Mouse (Mus musculus): Measurements from ENCODE around the gene Gm34653. TPM values are rescaled to one million over a fixed set of nuclear protein-coding genes. Genes with fewer than 3 reads are reported as not detected.
"Not testable (repeated sequence)": the region's sequence is repeated elsewhere in the genome, so short reads cannot be mapped to it uniquely, and the experiment has no call there.

Gene Gm34653
- not detected in 2 replicates for polyA plus RNA-seq (2012; ENCODE audit: insufficient read depth, low replicate concordance)

DNA sequence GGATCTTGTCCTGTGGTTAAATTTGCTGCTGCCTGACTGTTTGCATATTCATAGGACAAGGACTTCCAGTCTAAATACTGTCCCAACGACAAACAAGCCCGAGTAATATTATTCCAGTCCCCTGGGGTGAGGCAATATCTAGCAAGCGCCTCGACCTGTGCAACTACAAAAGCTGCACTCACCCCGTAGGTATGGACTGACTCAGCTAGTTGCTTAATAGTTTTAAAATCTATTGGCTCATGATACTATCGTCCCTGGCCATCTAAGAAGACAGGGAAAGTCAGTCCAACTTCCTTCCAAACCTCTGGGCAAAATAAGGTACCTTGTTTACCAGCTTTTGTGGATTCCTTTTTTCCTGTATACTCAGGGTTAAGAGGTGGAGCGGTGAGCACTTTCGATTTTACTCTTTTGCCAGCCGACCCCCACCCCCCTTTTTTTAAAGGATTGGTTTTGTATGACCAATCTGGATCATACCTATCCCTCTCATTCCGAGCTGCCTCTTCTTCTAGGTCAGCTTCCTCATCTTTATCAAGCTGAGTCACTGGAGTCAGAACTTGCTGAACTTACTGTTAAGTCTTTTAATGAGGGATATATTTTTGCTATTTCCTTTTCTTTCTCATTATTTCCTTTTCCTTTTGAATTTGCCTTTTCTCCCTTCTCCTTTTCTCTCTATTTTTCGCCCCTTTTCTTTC lies at the start of gene Gm34653:
Gene Gm34653 (plus strand): TSS at position 242 of the 692 bp plus-strand sequence.
- H3K36me3 ChIP-seq (replicated peaks; ENCODE audit: low read length); H3K4me3 ChIP-seq (replicated peaks); H3K27me3 ChIP-seq (replicated peaks); H3K4me1 ChIP-seq: not testable (repeated sequence)
- H3K9me3 ChIP-seq: peaks cover 23% of the 10 kb centered on the region

DNA sequence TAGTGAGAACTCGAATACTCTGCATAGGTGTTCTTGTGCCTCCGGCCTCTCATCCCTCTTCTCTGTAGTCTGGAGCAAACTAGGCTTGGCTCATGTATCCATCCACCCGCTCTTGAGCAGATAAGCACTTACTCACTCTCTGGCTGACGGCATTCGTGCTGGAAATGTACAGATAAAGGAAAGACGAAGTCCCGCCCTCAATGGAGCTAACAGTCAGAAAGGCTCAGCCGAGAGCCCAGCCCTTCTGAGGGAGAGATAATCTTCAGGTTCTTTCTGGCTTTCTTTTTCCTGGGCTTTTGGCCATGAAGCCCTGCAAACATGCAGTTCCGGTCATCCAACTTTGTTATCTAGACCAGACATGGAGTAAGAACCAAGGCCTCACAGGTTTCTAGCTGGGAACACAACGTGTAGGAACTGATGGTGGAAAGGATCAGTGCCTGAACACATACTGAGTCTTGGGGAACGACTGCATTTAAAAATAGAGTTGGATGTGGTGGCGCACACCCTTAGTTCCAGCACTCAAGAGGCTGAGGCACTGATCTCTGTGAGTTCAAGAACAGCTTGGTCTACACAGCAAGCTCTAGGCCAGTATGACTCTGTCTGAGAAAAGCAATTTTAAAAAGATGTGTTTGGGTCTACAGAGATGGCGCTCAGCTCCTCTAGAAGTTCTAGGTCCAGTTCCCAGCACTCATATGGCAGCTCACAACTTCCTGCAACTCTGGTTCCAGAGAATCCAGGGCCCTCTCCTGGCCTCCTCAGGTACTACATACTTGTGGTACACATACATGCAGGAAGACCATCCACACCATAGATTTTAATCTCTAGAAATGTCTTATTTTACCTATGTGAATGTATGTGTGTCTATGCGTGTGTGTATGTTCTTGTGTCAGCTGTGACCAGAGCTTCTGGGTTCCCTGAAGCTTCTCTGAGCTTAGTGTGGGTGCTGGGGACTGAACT lies 49.5 kb upstream of the Gm34653 start:
- no peaks in the 10 kb centered on the region for H3K27me3 ChIP-seq (replicated peaks)
- 0 out of 2 replicates have a peak, but pooled peaks cover 4% of the 10 kb centered on the region for H3K4me1 ChIP-seq
- peaks cover 88% of the 10 kb centered on the region for H3K36me3 ChIP-seq (replicated peaks; ENCODE audit: low read length)
- no peaks in the 10 kb centered on the region for H3K9me3 ChIP-seq
- TF ChIP-seq GATA1 (IDR thresholded peaks at IDR 0.05; ENCODE audit: borderline replicate concordance, low read length) (no peak), FLI1 (IDR thresholded peaks at IDR 0.05; ENCODE audit: low read length) (no peak)
- no peak overlapping the region for H3K4me3 ChIP-seq (replicated peaks)

DNA sequence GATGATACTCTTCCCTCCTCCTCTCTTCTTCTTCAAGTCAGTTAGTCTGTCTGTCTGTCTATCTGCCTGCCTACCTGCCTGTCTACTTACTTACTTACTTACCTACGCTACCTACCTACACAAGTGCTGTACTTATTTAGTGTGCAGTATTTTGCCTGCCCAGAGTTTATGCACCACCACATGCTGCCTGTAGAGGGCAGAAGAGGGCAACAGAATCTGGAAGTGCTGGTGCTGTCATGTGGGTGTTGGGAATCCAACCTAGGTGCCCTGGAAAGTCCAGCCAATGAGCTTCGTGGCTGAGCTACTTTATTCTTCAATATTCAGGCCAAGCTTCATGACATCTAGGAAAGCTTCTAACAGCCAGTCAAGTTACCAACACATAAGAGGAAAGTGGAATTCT lies 48.7 kb upstream of the Gm34653 start:
- no peaks in the 10 kb centered on the region for H3K27me3 ChIP-seq (replicated peaks)
- H3K4me3 ChIP-seq (replicated peaks): no peak overlapping the region
- H3K4me1 ChIP-seq: peaks cover 9% of the 10 kb centered on the region
- TF ChIP-seq GATA1 (IDR thresholded peaks at IDR 0.05; ENCODE audit: borderline replicate concordance, low read length) (no peak), FLI1 (IDR thresholded peaks at IDR 0.05; ENCODE audit: low read length) (no peak)
- no peaks in the 10 kb centered on the region for H3K9me3 ChIP-seq
- peaks cover 88% of the 10 kb centered on the region for H3K36me3 ChIP-seq (replicated peaks; ENCODE audit: low read length)

DNA sequence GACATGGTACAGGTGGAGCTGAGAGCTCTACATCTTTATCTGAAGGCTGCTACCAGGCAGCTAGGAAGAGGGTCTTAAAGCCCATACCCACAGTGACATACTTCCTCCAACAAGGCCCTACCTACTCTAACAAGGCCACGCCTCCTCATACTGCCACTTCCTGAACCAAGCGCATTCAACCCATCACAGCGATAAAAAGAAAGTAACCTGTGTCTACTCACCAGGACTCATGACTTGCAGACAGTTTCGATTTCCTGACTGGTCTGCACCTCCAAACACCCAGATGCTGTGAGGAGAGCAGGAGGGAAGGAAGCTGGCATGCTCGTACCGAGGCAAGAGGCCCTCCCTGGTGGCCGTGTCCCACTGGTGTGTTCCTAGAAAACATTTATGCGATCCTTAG lies 42.5 kb upstream of the Gm34653 start:
- peak overlapping the region; percentile 87 for H3K4me3 ChIP-seq (replicated peaks)
- TF ChIP-seq FLI1 (IDR thresholded peaks at IDR 0.05; ENCODE audit: low read length): no peak
- no peak for TF ChIP-seq GATA1 (IDR thresholded peaks at IDR 0.05; ENCODE audit: borderline replicate concordance, low read length)
- H3K9me3 ChIP-seq: peaks cover 15% of the 10 kb centered on the region
- peaks cover 19% of the 10 kb centered on the region for H3K4me1 ChIP-seq
- no peaks in the 10 kb centered on the region for H3K27me3 ChIP-seq (replicated peaks)
- H3K36me3 ChIP-seq (replicated peaks; ENCODE audit: low read length): peaks cover 81% of the 10 kb centered on the region

DNA sequence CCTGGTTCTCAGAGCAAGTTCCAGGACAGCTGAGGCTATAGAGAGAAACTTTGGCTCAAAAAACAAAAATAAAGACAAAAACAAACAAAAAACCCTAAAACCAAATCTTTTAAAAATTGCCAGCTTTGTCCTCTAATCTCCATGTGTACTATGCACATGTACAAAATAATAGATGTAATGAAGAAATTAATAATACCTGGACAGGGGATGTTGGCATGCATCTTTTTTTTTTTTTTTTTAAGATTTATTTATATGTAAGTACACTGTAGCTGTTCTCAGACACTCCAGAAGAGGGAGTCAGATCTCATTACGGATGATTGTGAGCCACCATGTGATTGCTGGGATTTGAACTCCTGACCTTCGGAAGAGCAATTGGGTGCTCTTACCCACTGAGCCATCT lies 40.3 kb upstream of the Gm34653 start:
- H3K36me3 ChIP-seq (replicated peaks; ENCODE audit: low read length): peaks cover 80% of the 10 kb centered on the region
- not testable (repeated sequence) for H3K4me3 ChIP-seq (replicated peaks); H3K27me3 ChIP-seq (replicated peaks)
- peaks cover 22% of the 10 kb centered on the region for H3K4me1 ChIP-seq
- H3K9me3 ChIP-seq: peaks cover 15% of the 10 kb centered on the region

DNA sequence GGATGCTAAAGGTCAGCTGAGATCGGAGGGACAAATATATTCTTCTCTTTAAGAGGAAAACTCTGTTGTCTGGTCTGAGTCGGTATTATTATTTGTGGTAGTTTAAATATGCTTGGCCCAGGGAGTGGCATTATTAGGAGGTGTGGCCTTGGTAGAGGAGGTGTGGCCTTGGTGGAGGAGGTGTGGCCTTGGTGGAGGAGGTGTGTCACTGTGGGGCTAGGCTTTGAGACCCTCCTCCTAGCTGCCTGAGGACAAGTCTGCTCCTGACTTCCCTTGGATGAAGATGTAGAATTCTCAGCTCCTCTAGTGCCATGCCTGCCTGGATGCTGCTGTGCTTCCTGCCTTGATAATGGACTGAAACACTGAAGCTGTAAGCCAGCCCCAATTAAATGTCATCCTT lies 38.3 kb upstream of the Gm34653 start:
- H3K36me3 ChIP-seq (replicated peaks; ENCODE audit: low read length): peaks cover 64% of the 10 kb centered on the region
- H3K9me3 ChIP-seq: peaks cover 15% of the 10 kb centered on the region
- peak overlapping the region; percentile 28 for H3K4me3 ChIP-seq (replicated peaks)
- no peaks in the 10 kb centered on the region for H3K27me3 ChIP-seq (replicated peaks)
- H3K4me1 ChIP-seq: peaks cover 34% of the 10 kb centered on the region
- TF ChIP-seq FLI1 (IDR thresholded peaks at IDR 0.05; ENCODE audit: low read length) (no peak), GATA1 (IDR thresholded peaks at IDR 0.05; ENCODE audit: borderline replicate concordance, low read length) (no peak)

DNA sequence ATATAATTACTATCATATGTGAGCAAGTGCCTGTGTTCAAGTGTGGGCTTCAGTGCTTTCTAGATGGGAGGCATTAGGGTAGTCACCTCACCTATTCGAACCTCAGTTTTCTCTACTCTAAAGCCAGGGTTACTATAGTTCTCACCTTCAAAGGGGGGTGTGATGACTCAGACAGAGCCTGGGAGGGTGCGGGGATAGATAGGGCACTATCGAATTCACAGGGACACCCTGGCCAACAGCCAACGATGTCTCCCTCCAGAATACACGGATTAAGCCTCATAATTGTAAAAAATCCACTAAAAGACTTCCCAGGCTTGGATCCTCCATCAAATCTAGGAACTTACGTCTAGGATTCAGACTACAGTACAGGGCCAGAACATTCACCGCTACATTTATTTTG lies 37.4 kb upstream of the Gm34653 start:
- no peak overlapping the region for H3K4me3 ChIP-seq (replicated peaks)
- peaks cover 55% of the 10 kb centered on the region for H3K36me3 ChIP-seq (replicated peaks; ENCODE audit: low read length)
- H3K4me1 ChIP-seq: peaks cover 31% of the 10 kb centered on the region
- TF ChIP-seq FLI1 (IDR thresholded peaks at IDR 0.05; ENCODE audit: low read length) (no peak), GATA1 (IDR thresholded peaks at IDR 0.05; ENCODE audit: borderline replicate concordance, low read length) (no peak)
- peaks cover 15% of the 10 kb centered on the region for H3K9me3 ChIP-seq
- H3K27me3 ChIP-seq (replicated peaks): no peaks in the 10 kb centered on the region

DNA sequence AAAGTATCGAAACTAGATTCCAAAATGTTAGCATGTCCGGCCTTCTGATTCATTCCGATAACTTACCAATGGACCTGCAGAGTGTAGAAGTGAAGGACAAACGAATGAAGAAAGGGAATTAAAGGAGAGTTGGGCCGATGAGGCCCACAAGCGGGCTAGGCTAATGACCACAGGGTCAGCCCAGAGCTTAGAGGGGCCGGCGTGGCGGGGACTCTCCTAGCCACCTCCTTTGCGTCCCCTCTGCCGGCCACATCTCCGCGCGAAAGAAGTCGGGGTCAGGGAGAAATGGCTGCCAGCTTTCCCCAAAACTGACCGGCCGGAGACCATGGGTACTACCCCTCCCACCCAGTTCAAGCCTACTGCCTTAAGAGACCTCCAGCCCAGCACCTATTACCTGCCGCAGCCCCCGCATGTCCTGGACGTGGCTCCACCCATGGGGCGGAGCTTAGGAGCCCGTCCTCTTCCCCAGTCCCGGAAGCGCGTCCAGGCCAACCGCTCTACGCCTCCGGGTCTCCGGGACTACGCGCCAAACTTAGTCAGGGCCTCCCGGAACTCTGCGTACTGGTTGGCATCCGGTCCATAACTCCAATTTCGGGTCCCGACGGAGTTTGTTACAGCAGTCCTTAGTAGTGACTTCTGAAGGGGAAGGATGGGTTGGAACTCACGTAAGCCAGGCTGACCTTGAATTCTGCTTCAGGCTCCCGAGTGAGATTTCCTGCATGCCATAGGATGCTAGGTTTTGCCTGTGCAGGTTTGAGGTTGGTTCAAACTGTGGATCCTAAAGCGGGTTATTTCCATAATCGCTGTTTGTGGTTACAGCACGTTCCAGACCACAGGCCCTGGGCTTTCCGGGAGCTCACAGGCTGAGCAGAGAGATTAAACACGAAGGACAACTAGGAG lies 33.2 kb upstream of the Gm34653 start, which contains the start of gene Rabepk:
Gene Rabepk (minus strand): TSS at position 556 of the 900 bp plus-strand sequence.
- Histone ChIP-seq H3K9me3 (peaks cover 2% of the 10 kb centered on the region), H3K4me3 (replicated peaks) (peak within 1 kb of the TSS; percentile 95), H3K27me3 (replicated peaks) (no peaks in the 10 kb centered on the region), H3K36me3 (replicated peaks; ENCODE audit: low read length) (peaks cover 30% of the 10 kb centered on the region), H3K4me1 (peaks cover 45% of the 10 kb centered on the region)
- no peak; the same call in 2 of the 3 replicates for TF ChIP-seq GATA1 (IDR thresholded peaks at IDR 0.05; ENCODE audit: borderline replicate concordance, low read length)
- TF ChIP-seq FLI1 (IDR thresholded peaks at IDR 0.05; ENCODE audit: low read length): peak; percentile 70; the same call in 1 of the 2 replicates

DNA sequence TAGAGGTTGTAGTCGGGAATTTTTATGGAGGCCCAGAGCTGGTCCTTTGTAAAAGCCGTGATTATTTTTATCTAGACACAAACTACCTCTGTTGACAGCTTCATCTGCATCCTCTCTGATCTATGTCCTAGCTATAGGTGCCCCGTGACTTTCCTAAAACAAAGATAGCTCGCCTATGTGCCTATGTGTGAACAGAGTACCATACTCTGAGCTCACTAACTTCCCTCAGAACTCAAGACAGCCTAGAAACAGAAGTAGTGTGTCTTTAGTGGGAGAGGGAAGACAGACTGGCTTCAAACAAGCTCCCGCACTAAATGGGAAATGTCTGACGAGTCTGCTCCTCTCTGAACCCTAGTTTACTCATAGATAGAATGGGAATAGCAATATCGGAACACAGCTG lies 32.4 kb upstream of the Gm34653 start:
- peak overlapping the region; percentile 95 for H3K4me3 ChIP-seq (replicated peaks)
- TF ChIP-seq GATA1 (IDR thresholded peaks at IDR 0.05; ENCODE audit: borderline replicate concordance, low read length) (no peak), FLI1 (IDR thresholded peaks at IDR 0.05; ENCODE audit: low read length) (no peak)
- H3K27me3 ChIP-seq (replicated peaks): no peaks in the 10 kb centered on the region

More for the DNA sequence above, 32.4 kb upstream of the Gm34653 start:
- Histone ChIP-seq H3K4me1 (peaks cover 53% of the 10 kb centered on the region), H3K9me3 (no peaks in the 10 kb centered on the region), H3K36me3 (replicated peaks; ENCODE audit: low read length) (peaks cover 30% of the 10 kb centered on the region)
